ENCODE assay signal across 22 mouse cellular contexts in the genomic region with DNA sequence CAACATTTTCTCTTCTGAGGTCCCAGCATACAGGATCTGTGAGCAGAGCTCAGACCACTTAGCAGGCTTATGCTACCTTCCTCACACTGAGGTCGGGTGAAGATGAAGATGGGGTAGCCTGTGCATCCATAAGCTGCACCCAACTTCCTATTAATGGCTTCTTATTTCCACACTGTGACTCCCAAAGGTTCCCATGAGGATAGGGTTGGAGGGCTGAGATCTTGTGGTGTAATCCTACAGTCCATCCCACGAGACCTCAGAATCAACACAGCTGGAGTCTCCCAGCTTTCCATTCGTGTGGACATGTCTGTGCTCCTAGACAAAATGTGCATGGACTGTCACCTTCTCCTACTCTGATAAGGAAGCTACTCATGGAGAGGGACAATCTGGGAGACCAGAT.
"Had no signal": no experiment of that assay in that cellular context is flagged by ENCODE, and none has a peak within 500 bp of the region (broad histone marks: within the 10 kb centered on the region; RNA-seq: fewer than 3 reads in every experiment).

No protein-coding gene starts in this region.

- DNase-seq: kidney, postnatal 10 days; kidney, postnatal 36 days; left cerebral cortex, postnatal 4 days; liver, postnatal 0 days; lung, postnatal 36 days; retina, postnatal 1 day; right cerebral cortex, postnatal 25 days; spleen, adult 18-20 months; thymus, postnatal 25 days had no signal

- H3K36me3 ChIP-seq: kidney, embryonic 15.5 days; limb, embryonic 12.5 days; limb, embryonic 15.5 days; midbrain, embryonic 10.5 days; midbrain, embryonic 13.5 days; neural tube, embryonic 13.5 days; stomach, embryonic 15.5 days had no signal

- ATAC-seq: midbrain, embryonic 13.5 days; midbrain, embryonic 16.5 days had no signal

- H3K9ac ChIP-seq: kidney, embryonic 15.5 days; limb, embryonic 12.5 days; limb, embryonic 15.5 days; liver, embryonic 14.5 days; liver, postnatal 0 days; lung, embryonic 14.5 days; midbrain, embryonic 13.5 days; neural tube, embryonic 13.5 days; stomach, embryonic 15.5 days had no signal

- H3K27me3 ChIP-seq: kidney, embryonic 15.5 days; limb, embryonic 12.5 days; limb, embryonic 15.5 days; midbrain, embryonic 13.5 days; neural tube, embryonic 13.5 days; stomach, embryonic 15.5 days had no signal

- H3K4me3 ChIP-seq: kidney, embryonic 15.5 days; limb, embryonic 12.5 days; limb, embryonic 15.5 days; megakaryocyte, embryonic 14.5 days; midbrain, embryonic 10.5 days; midbrain, embryonic 13.5 days; myocyte; neural tube, embryonic 13.5 days; stomach, embryonic 15.5 days had no signal

- H3K4me1 ChIP-seq: limb, embryonic 12.5 days; midbrain, embryonic 13.5 days; neural tube, embryonic 13.5 days had no signal

- H3K9me3 ChIP-seq: kidney, embryonic 15.5 days; limb, embryonic 12.5 days; limb, embryonic 15.5 days; megakaryocyte, embryonic 14.5 days; midbrain, embryonic 10.5 days; midbrain, embryonic 13.5 days; neural tube, embryonic 13.5 days; stomach, embryonic 15.5 days had no signal

- H3K4me2 ChIP-seq: kidney, embryonic 15.5 days; limb, embryonic 12.5 days; limb, embryonic 15.5 days; liver, embryonic 11.5 days; lung, embryonic 14.5 days; midbrain, embryonic 13.5 days; neural tube, embryonic 13.5 days; stomach, embryonic 15.5 days had no signal

- H3K27ac ChIP-seq: kidney, embryonic 15.5 days; limb, embryonic 12.5 days; limb, embryonic 15.5 days; liver, embryonic 14.5 days; midbrain, embryonic 10.5 days; midbrain, embryonic 13.5 days; neural tube, embryonic 13.5 days; stomach, embryonic 15.5 days had no signal
